Mouse (Mus musculus): Measurements from ENCODE around the gene Zfp213. TPM values are rescaled to one million over a fixed set of nuclear protein-coding genes. Genes with fewer than 3 reads are reported as not detected.

The Zfp213 gene
- 6.9 and 8.1 TPM in 2 replicates for polyA plus RNA-seq (2015; fragmentation: Nextera tagmentation; extraction: Ambion mirVana)

DNA sequence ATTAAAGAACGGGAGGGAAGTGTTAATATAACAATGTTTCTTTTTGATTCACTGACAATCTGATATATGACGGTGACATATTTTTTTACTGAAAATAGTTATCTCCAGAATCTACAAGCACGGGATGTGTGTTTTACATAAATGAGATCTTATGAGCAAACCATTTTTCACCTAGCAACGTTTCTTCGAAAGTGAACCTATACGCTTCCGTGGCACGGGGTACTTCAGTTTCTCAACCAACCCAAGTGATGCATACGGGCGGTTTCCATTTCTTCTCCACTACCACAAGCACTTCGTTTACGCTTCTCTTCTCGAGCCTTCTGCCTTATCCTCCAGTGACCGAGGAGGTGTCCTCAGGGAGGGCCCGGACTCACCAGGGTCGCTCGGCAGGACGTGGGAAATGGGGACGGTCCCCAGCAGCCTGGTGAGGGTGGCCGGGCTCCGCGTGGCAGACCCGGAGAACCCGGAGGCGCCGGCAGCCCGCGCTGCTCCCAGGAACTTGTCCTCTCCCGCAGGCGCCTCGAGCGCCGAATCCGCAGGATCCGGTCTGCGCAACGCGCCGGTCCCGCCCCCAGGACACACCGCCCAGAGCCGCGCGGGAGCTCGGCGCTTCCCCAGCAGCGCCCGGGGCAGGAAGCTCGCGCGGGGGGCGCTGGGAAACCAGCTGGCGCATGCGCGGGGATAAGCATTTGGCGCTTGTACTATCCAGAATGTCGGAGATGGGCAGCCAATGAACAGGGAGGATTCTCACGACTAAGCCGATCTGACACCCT is at the start of gene Zfp213:
Zfp213 (minus strand) TSS at position 644 of the 773 bp plus-strand sequence.

DNA sequence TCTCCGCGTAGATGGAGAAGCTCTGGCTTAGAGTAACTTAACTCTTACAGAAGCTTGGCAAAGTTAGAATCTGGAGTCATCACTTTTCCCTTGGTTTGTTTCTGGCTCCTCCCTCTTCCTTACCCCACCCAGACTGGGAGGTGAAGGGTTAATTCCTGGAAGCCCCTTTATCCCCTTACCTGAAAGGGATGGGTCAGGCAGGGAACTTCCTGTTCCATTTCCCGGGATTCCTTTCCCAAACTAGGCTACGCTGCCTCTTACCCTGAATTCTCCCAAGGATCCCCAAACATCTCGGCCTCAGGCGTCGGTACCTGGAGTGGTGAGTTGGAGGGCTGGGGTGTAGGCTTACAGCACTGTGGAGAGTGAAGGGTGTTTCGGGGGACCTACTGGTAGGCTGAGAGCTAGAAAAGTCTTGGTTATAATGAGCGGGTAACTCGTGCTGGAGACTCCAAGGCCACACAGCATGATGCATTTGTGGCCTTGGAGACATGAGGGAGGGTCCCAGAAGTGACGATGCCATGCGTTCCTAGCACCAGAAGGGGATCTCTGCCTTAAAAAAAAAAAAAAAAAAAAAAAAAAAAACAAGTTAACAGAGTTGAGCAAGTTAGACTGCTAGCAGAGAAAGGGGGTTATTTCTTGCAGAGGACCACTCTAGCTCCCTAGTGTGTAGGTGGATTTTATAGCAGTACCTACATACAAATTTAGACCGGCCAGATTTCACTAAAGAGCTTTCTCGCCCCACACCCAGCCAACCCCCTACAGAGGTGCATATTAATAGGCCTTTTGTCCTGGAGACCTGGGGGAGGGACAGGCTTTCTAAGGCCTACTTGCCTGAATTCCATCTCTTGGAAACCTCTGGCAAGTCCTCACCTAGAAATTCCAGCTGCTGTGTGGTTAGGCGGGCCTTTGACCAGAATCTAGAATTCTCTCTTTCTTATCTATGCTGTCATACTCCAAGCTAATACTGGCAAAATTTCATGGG is 36.9 kb upstream of the Zfp213 start, which contains the start of gene Zscan10:
Zscan10 (plus strand) TSS at position 216 of the 982 bp plus-strand sequence.

GRCm38 (mm10) chr17:23598582-23599552 is 34.8 kb upstream of the Zfp213 start, which contains the start of gene Zfp13:
TSS of gene Zfp13 (minus strand) at chr17:23599487.

Other genes with a start within 250 kb of the Zfp213 start
- gene Vmn2r115, start 220.5 kb downstream of the Zfp213 start, polyA plus RNA-seq (2015; fragmentation: Nextera tagmentation; extraction: Ambion mirVana) = not detected in 2 replicates
- not detected in 2 replicates for gene Vmn2r116, start 179.6 kb downstream of the Zfp213 start, polyA plus RNA-seq (2015; fragmentation: Nextera tagmentation; extraction: Ambion mirVana)
- gene Vmn2r117, start 84.5 kb downstream of the Zfp213 start, polyA plus RNA-seq (2015; fragmentation: Nextera tagmentation; extraction: Ambion mirVana) = not detected in 2 replicates
- gene Zfp13, start 35.2 kb upstream of the Zfp213 start, polyA plus RNA-seq (2015; fragmentation: Nextera tagmentation; extraction: Ambion mirVana) = 1.9 and 2.2 TPM in 2 replicates
- gene Zscan10, start 36.6 kb upstream of the Zfp213 start, polyA plus RNA-seq (2015; fragmentation: Nextera tagmentation; extraction: Ambion mirVana) = not detected in 2 replicates
- 3.0 and 4.4 TPM in 2 replicates for gene Mmp25, start 81.0 kb upstream of the Zfp213 start, polyA plus RNA-seq (2015; fragmentation: Nextera tagmentation; extraction: Ambion mirVana)
- 0.11 and 0.35 TPM in 2 replicates for gene Bicdl2, start 96.3 kb upstream of the Zfp213 start, polyA plus RNA-seq (2015; fragmentation: Nextera tagmentation; extraction: Ambion mirVana)
- gene Hcfc1r1, start 109.4 kb upstream of the Zfp213 start, polyA plus RNA-seq (2015; fragmentation: Nextera tagmentation; extraction: Ambion mirVana) = 43.1 and 43.5 TPM in 2 replicates
- gene Thoc6, start 109.6 kb upstream of the Zfp213 start, polyA plus RNA-seq (2015; fragmentation: Nextera tagmentation; extraction: Ambion mirVana) = 21.1 and 22.3 TPM in 2 replicates
- 3.4 and 4.0 TPM in 2 replicates for gene Tnfrsf12a, start 113.2 kb upstream of the Zfp213 start, polyA plus RNA-seq (2015; fragmentation: Nextera tagmentation; extraction: Ambion mirVana)
- gene Cldn6, start 115.0 kb upstream of the Zfp213 start, polyA plus RNA-seq (2015; fragmentation: Nextera tagmentation; extraction: Ambion mirVana) = 0.11 TPM in 1 of 2 replicates, not detected in the other
- 0.08 TPM in 2 replicates for gene Cldn9, start 119.8 kb upstream of the Zfp213 start, polyA plus RNA-seq (2015; fragmentation: Nextera tagmentation; extraction: Ambion mirVana)
- gene 1520401A03Rik, start 158.5 kb upstream of the Zfp213 start, polyA plus RNA-seq (2015; fragmentation: Nextera tagmentation; extraction: Ambion mirVana) = 0.11 TPM in 1 of 2 replicates, not detected in the other
- gene Pkmyt1, start 162.1 kb upstream of the Zfp213 start, polyA plus RNA-seq (2015; fragmentation: Nextera tagmentation; extraction: Ambion mirVana) = 37.2 and 39.2 TPM in 2 replicates
- 10.5 and 12.2 TPM in 2 replicates for gene Paqr4, start 176.6 kb upstream of the Zfp213 start, polyA plus RNA-seq (2015; fragmentation: Nextera tagmentation; extraction: Ambion mirVana)
- not detected in 2 replicates for gene Kremen2, start 181.6 kb upstream of the Zfp213 start, polyA plus RNA-seq (2015; fragmentation: Nextera tagmentation; extraction: Ambion mirVana)
- gene Flywch1, start 207.4 kb upstream of the Zfp213 start, polyA plus RNA-seq (2015; fragmentation: Nextera tagmentation; extraction: Ambion mirVana) = 19.2 and 22.6 TPM in 2 replicates
- gene Flywch2, start 221.8 kb upstream of the Zfp213 start, polyA plus RNA-seq (2015; fragmentation: Nextera tagmentation; extraction: Ambion mirVana) = 3.5 and 6.6 TPM in 2 replicates
- 290 and 303 TPM in 2 replicates for gene Srrm2, start 226.3 kb upstream of the Zfp213 start, polyA plus RNA-seq (2015; fragmentation: Nextera tagmentation; extraction: Ambion mirVana)